8 mouse cellular contexts compared by ENCODE assay signal in genomic region chr9:34485759-34486431, GRCm38 (mm10). TPM values are rescaled to one million over a fixed set of nuclear protein-coding genes. Genes with fewer than 3 reads are reported as not detected.
DNase-seq lines count a peak whose midpoint lies in the region; ATAC-seq lines count a peak whose summit lies in the region.

TSS of gene Kirrel3 (plus strand) at chr9:34485894.

- no peaks in the 10 kb centered on the region; the same call in 1 of the 2 replicates for H3K4me1 ChIP-seq in intestine, embryonic 14.5 days (replicated peaks; ENCODE audit: control insufficient read depth, insufficient read depth, low read length)

- H3K27me3 ChIP-seq in intestine, embryonic 14.5 days (replicated peaks; ENCODE audit: control insufficient read depth, insufficient read depth, low read length): peaks cover 38% of the 10 kb centered on the region

- peak within 1 kb of the TSS; percentile 17 for H3K9ac ChIP-seq in intestine, embryonic 14.5 days (ENCODE audit: low read length)

- ATAC-seq in common myeloid progenitor, adult 5-6 weeks (replicated peaks; ENCODE audit: low read depth, poor library complexity, severe bottlenecking): peak; percentile 49
- peak; percentile 68 for ATAC-seq in intestine, embryonic 14.5 days (replicated peaks; ENCODE audit: low FRiP score, low TSS enrichment, low read depth)

- peak within 1 kb of the TSS; percentile 90 for H3K4me2 ChIP-seq in intestine, embryonic 14.5 days (ENCODE audit: low read length)

- H3K36me3 ChIP-seq in intestine, embryonic 14.5 days (ENCODE audit: control insufficient read depth, insufficient read depth, low read length): no peaks in the 10 kb centered on the region

- H3K4me3 ChIP-seq in intestine, embryonic 14.5 days (ENCODE audit: low read depth, low read length): peak within 1 kb of the TSS; percentile 46

- under 1% methylated on average over 35 of the region's 35 CpGs for WGBS in intestine, embryonic 14.5 days

- peak; percentile 60 for DNase-seq in adrenal gland, adult 2 months
- peak; percentile 56 for DNase-seq in gastrocnemius, postnatal 10 days
- peak; percentile 85 for DNase-seq in intestine, embryonic 14.5 days (ENCODE audit: low spot score)
- peak; percentile 61 to 79 for DNase-seq in left cerebral cortex, adult 8-10 months (ENCODE audit: low spot score in 2 of 2)
- peak; percentile 43 to 58 for DNase-seq in lung, postnatal 4 days
- peak; percentile 84 for DNase-seq in right cerebral cortex, postnatal 14 days
- no peak for DNase-seq in T-cell, adult 2 months (ENCODE audit: low spot score)

- no peaks in the 10 kb centered on the region for H3K9me3 ChIP-seq in intestine, embryonic 14.5 days (ENCODE audit: control insufficient read depth, low read length)

- H3K27ac ChIP-seq in intestine, embryonic 14.5 days (ENCODE audit: low read depth): no peak within 1 kb of the TSS

RNA-seq across cellular contexts. Expression of gene Kirrel3, which starts in this region (rescaled TPM):
- total RNA-seq in adrenal gland, adult 2 months (2021): under 1 TPM; 0.35 to 0.48 TPM
- polyA plus RNA-seq in adrenal gland, adult 2 months (2012; rRNA removed): 0.41 and 0.85 TPM in 2 replicates
- not detected in 2 replicates for total RNA-seq in common myeloid progenitor, adult 5-6 weeks (2017)
- total RNA-seq in gastrocnemius, postnatal 10 days (2021): 1 to 10 TPM; 1.7 to 1.9 TPM
- 3.2 and 4.5 TPM in 2 replicates for polyA plus RNA-seq in intestine, embryonic 14.5 days (2014; fragmentation: Nextera tagmentation; extraction: Ambion mirVana)
- total RNA-seq in left cerebral cortex, adult 8-10 months (2022): 10 to 100 TPM; 52.5 to 62.2 (median 53.9) TPM

Comparison
In these comparisons a context has a peak if more than half of its experiments do, and no peak if none do; other contexts are left out.
1. RNA of gene Kirrel3 (total RNA-seq): 52.5 to 62.2 TPM in left cerebral cortex, adult 8-10 months; 1.7 to 1.9 TPM in gastrocnemius, postnatal 10 days, 0.35 to 0.48 TPM in adrenal gland, adult 2 months and not detected in common myeloid progenitor, adult 5-6 weeks; every median in the first group is over 10 times any median in the second.
2. Peak in DNase-seq in adrenal gland, adult 2 months; RNA of the gene not detected or under 1 TPM.
3. Peak in ATAC-seq in common myeloid progenitor, adult 5-6 weeks; RNA of the gene not detected or under 1 TPM.